Mouse (Mus musculus): Measurements from ENCODE around the gene Mcemp1. TPM values are rescaled to one million over a fixed set of nuclear protein-coding genes. Genes with fewer than 3 reads are reported as not detected.

Gene Mcemp1
- polyA plus RNA-seq (2012; rRNA removed) = 1.2 and 1.8 TPM in 2 replicates

GRCm38 (mm10) chr8:3665507-3665906 lies at the start of gene Mcemp1:
TSS of gene Mcemp1 (plus strand) at chr8:3665754.

GRCm38 (mm10) chr8:3621199-3621970 lies 44.2 kb upstream of the Mcemp1 start, which contains the start of the genes Xab2 and Pet100:
TSS of gene Xab2 (minus strand) at chr8:3621316.
TSS of gene Pet100 (plus strand) at chr8:3621548.

GRCm38 (mm10) chr8:3625445-3625844 lies 40.1 kb upstream of the Mcemp1 start, which contains the start of gene Pcp2:
TSS of gene Pcp2 (minus strand) at chr8:3625545.

GRCm38 (mm10) chr8:3630647-3631477 lies 34.7 kb upstream of the Mcemp1 start, which contains the start of gene Stxbp2:
TSS of gene Stxbp2 (plus strand) at chr8:3630955.

GRCm38 (mm10) chr8:3655526-3655925 lies 10.0 kb upstream of the Mcemp1 start, which contains the start of gene Retn:
TSS of gene Retn (plus strand) at chr8:3655770.

GRCm38 (mm10) chr8:3671980-3672491 lies 6.5 kb downstream of the Mcemp1 start, which contains the start of gene Fcor:
TSS of gene Fcor (minus strand) at chr8:3672362.

GRCm38 (mm10) chr8:3676131-3676992 lies 10.8 kb downstream of the Mcemp1 start, which contains the start of gene Trappc5:
TSS of gene Trappc5 (plus strand) at chr8:3676299.

GRCm38 (mm10) chr8:3694121-3694520 lies 28.6 kb downstream of the Mcemp1 start, which contains the start of gene Fcer2a:
TSS of gene Fcer2a (minus strand) at chr8:3694175.

Other genes with a start within 250 kb of the Mcemp1 start
- 2.6 and 2.8 TPM in 2 replicates for gene Pex11g, start 198.1 kb upstream of the Mcemp1 start, polyA plus RNA-seq (2012; rRNA removed)
- gene Tex45, start 194.9 kb upstream of the Mcemp1 start, polyA plus RNA-seq (2012; rRNA removed) = 0.02 TPM in 1 of 2 replicates, not detected in the other
- 4.3 and 4.4 TPM in 2 replicates for gene Zfp358, start 172.6 kb upstream of the Mcemp1 start, polyA plus RNA-seq (2012; rRNA removed)
- 23.0 and 25.9 TPM in 2 replicates for gene Mcoln1, start 165.3 kb upstream of the Mcemp1 start, polyA plus RNA-seq (2012; rRNA removed)
- gene Pnpla6, start 150.4 kb upstream of the Mcemp1 start, polyA plus RNA-seq (2012; rRNA removed) = 12.1 and 13.4 TPM in 2 replicates
- gene C330021F23Rik, start 97.8 kb upstream of the Mcemp1 start, polyA plus RNA-seq (2012; rRNA removed) = 2.6 and 3.3 TPM in 2 replicates
- gene Camsap3, start 78.5 kb upstream of the Mcemp1 start, polyA plus RNA-seq (2012; rRNA removed) = 2.4 and 2.6 TPM in 2 replicates
- 25.8 and 27.8 TPM in 2 replicates for gene Xab2, start 44.4 kb upstream of the Mcemp1 start, polyA plus RNA-seq (2012; rRNA removed)
- 32.5 and 36.6 TPM in 2 replicates for gene Pet100, start 44.2 kb upstream of the Mcemp1 start, polyA plus RNA-seq (2012; rRNA removed)
- gene Pcp2, start 40.2 kb upstream of the Mcemp1 start, polyA plus RNA-seq (2012; rRNA removed) = not detected in 2 replicates
- 46.1 and 55.2 TPM in 2 replicates for gene Stxbp2, start 34.8 kb upstream of the Mcemp1 start, polyA plus RNA-seq (2012; rRNA removed)
- 0.03 TPM in 1 of 2 replicates, not detected in the other for gene Retn, start 10.0 kb upstream of the Mcemp1 start, polyA plus RNA-seq (2012; rRNA removed)
- 1.7 and 2.2 TPM in 2 replicates for gene Fcor, start 6.6 kb downstream of the Mcemp1 start, polyA plus RNA-seq (2012; rRNA removed)
- gene Trappc5, start 10.5 kb downstream of the Mcemp1 start, polyA plus RNA-seq (2012; rRNA removed) = 12.6 and 13.2 TPM in 2 replicates
- gene Fcer2a, start 28.4 kb downstream of the Mcemp1 start, polyA plus RNA-seq (2012; rRNA removed) = not detected in 2 replicates
- gene Clec4g, start 54.9 kb downstream of the Mcemp1 start, polyA plus RNA-seq (2012; rRNA removed) = 3.0 and 3.5 TPM in 2 replicates
- gene Cd209a, start 83.2 kb downstream of the Mcemp1 start, polyA plus RNA-seq (2012; rRNA removed) = 0.06 and 0.07 TPM in 2 replicates
- gene Cd209e, start 188.6 kb downstream of the Mcemp1 start, polyA plus RNA-seq (2012; rRNA removed) = not detected in 2 replicates
- gene Cd209d, start 212.8 kb downstream of the Mcemp1 start, polyA plus RNA-seq (2012; rRNA removed) = not detected in 2 replicates